ENCODE assay signal across 23 mouse cellular contexts in genomic region chr4:150344526-150344925, GRCm38 (mm10).
"Had no signal": no experiment of that assay in that cellular context is flagged by ENCODE, and none has a peak within 500 bp of the region (broad histone marks: within the 10 kb centered on the region; RNA-seq: fewer than 3 reads in every experiment).

No protein-coding gene starts in this region.

- H3K27ac ChIP-seq: limb, embryonic 10.5 days; limb, embryonic 13.5 days; liver, embryonic 12.5 days; liver, embryonic 15.5 days; lung, embryonic 15.5 days; midbrain, embryonic 10.5 days; neural tube, embryonic 13.5 days; stomach, embryonic 15.5 days had no signal

- H3K4me2 ChIP-seq: limb, embryonic 13.5 days; liver, embryonic 12.5 days; liver, embryonic 15.5 days; lung, embryonic 15.5 days; neural tube, embryonic 13.5 days; stomach, embryonic 15.5 days had no signal

- H3K9ac ChIP-seq: limb, embryonic 13.5 days; liver, embryonic 12.5 days; liver, embryonic 15.5 days; lung, embryonic 15.5 days; neural tube, embryonic 13.5 days; stomach, embryonic 15.5 days had no signal

- H3K9me3 ChIP-seq: limb, embryonic 10.5 days; limb, embryonic 13.5 days; liver, embryonic 12.5 days; liver, embryonic 15.5 days; lung, embryonic 15.5 days; megakaryocyte, embryonic 14.5 days; midbrain, embryonic 10.5 days; neural tube, embryonic 13.5 days; stomach, embryonic 15.5 days had no signal

- DNase-seq: kidney, adult 18-20 months; kidney, adult 9 months; kidney, postnatal 14 days; kidney, postnatal 4 days; liver; lung, adult 18-20 months; lung, postnatal 10 days; lung, postnatal 36 days; midbrain, embryonic 14.5 days; right cerebral cortex, adult 18-20 months; right cerebral cortex, postnatal 14 days; right cerebral cortex, postnatal 4 days; thymus, adult 18-20 months; thymus, postnatal 36 days had no signal

- H3K36me3 ChIP-seq: limb, embryonic 10.5 days; limb, embryonic 13.5 days; liver, embryonic 12.5 days; liver, embryonic 15.5 days; lung, embryonic 15.5 days; midbrain, embryonic 10.5 days; neural tube, embryonic 13.5 days; stomach, embryonic 15.5 days had no signal

- ATAC-seq: liver, embryonic 12.5 days had no signal

- H3K4me3 ChIP-seq: limb, embryonic 10.5 days; limb, embryonic 13.5 days; liver, embryonic 12.5 days; liver, embryonic 15.5 days; lung, embryonic 15.5 days; megakaryocyte, embryonic 14.5 days; midbrain, embryonic 10.5 days; neural tube, embryonic 13.5 days; stomach, embryonic 15.5 days had no signal

- H3K27me3 ChIP-seq: limb, embryonic 13.5 days; liver, embryonic 12.5 days; liver, embryonic 15.5 days; lung, embryonic 15.5 days; megakaryocyte, embryonic 14.5 days; neural tube, embryonic 13.5 days; stomach, embryonic 15.5 days had no signal
